Mouse (Mus musculus): ENCODE measurements around the gene Slc17a7.

- no peak for TF ChIP-seq POLR2A (IDR thresholded peaks at IDR 0.05; ENCODE audit: insufficient read depth, low read length)
- no peak for TF ChIP-seq CTCF (IDR thresholded peaks at IDR 0.05; ENCODE audit: low read depth, low read length)
- TF ChIP-seq EP300 (IDR thresholded peaks at IDR 0.05; ENCODE audit: insufficient read depth, low read depth, low read length) = no peak
Observed at GRCm38 (mm10) chr7:45160316-45160800, 3.4 kb upstream of the Slc17a7 start.
